Mouse (Mus musculus) liver, adult 2 months (tissue): Measurements from ENCODE around the gene Tomm40l.
"Not testable (repeated sequence)": the region's sequence is repeated elsewhere in the genome, so short reads cannot be mapped to it uniquely, and the experiment has no call there.

Source experiments
- CTCF ChIP-seq: fragments of 200-500 bp; IDR thresholded peaks from 2 replicates; pipeline ENCODE4 v1.5.1; 2011; ENCODE audit warnings: low read depth, low read length, control low read depth
- POLR2A ChIP-seq: fragments of 200-500 bp; IDR thresholded peaks from 2 replicates; pipeline ENCODE4 v1.6.1; 2011; ENCODE audit warnings: low read length, control low read depth; ENCODE audit not compliant: insufficient read depth; ENCODE audit errors: extremely low read depth

- not testable (repeated sequence) for TF ChIP-seq POLR2A, CTCF
Observed at GRCm38 (mm10) chr1:171241952-171242351, 19.6 kb upstream of the Tomm40l start.
